Mouse (Mus musculus) heart, postnatal 36 days (tissue): ENCODE results near the gene Gm4981. TPM values are rescaled to one million over a fixed set of nuclear protein-coding genes. Genes with fewer than 3 reads are reported as not detected.
"Not testable (repeated sequence)": the region's sequence is repeated elsewhere in the genome, so short reads cannot be mapped to it uniquely, and the experiment has no call there.

Experiments used
- DNase-seq, 2 experiments: peaks; one replicate each; pipeline ENCODE4 v3.0.0; 2021 to 2022
- intact Hi-C: fragments of 180-260 bp; cut with DNase I; formaldehyde crosslinking; loops from one replicate; pipeline ENCODE4 v1.15.1; 2025
- total RNA-seq, 2 experiments: library from RNA; stranded (reverse); gene quantifications; 2 replicates each; pipeline ENCODE4 v1.2.3; 2021

Gm4981 gene
- total RNA-seq, 2 experiments from 2014 or later: not detected

GRCm38 (mm10) chr10:58223972-58224805 is 12.3 kb downstream of the Gm4981 start:
- DNase-seq: peak; percentile 57 to 63
- intact Hi-C loops: not testable (repeated sequence)

DNA sequence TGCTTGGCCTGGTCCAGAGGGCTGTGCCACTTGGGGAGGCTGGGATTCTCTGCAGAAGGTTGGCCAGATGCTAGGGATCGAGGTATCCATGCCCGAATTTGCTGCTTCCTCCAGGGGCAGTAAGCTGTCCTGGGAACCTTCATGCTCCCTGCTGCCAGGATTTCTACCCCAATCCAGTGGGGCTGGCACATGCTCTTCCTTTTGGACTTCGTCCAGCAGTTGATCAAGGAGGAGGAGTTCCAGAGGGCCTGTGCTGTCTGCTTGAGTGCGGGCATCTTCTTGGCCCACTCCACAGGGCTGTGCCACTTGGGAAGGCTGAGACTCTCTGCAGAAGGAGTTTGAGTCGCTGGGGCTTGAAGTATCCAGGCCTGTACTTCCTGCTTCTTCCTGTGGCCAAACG is 13.3 kb downstream of the Gm4981 start:
- DNase-seq, intact Hi-C loops: not testable (repeated sequence)

DNA sequence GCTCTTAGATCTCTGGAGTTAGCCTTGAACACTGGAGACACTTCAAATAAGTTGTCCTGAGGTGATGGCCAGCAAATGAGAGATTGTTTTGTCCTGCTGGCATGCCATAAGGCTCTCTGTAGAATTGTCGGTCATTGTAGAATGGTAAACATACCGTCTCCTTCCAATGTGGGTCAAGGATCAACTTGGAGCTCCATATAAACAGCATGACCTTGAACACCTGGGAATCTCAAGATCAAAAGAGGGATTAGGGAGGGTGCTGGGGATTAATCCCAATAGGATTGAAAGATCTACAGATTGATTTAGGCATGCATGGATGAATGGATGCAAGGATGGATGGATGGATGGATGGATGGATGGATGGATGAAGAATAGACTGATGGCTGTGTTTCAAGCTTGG is 14.9 kb downstream of the Gm4981 start:
- DNase-seq: peak in 1 of 2 experiments; percentile 46
- intact Hi-C loops: not testable (repeated sequence)

DNA sequence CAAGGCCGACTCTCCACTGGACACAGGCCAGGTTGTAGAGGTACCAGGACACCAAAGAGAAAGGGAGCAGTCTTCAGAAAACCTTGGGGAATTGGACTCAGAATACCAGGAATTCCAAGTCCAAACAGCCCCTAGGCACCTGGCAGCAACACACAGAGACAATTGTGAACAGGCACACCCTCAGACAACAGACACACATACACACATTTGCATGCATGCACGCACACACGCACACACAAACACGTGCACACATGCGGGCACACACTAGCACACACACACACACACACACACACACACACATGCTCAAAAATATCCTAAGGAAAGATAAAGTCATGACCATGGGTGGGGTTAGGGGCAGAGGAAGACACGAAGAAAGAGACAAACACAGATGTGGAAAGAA is 15.8 kb downstream of the Gm4981 start:
- no peak for DNase-seq
- intact Hi-C loops: no loop called here

GRCm38 (mm10) chr10:58217366-58217765 is 19.1 kb downstream of the Gm4981 start:
- intact Hi-C loops: no loop called here

GRCm38 (mm10) chr10:58215353-58215752 is 21.1 kb downstream of the Gm4981 start:
- intact Hi-C loops: no loop called here
- DNase-seq: no peak

More at GRCm38 (mm10) chr10:58217366-58217765, 19.1 kb downstream of the Gm4981 start:
- DNase-seq: no peak

GRCm38 (mm10) chr10:58214934-58215333 is 21.6 kb downstream of the Gm4981 start:
- no peak for DNase-seq
- intact Hi-C loops: no loop called here

DNA sequence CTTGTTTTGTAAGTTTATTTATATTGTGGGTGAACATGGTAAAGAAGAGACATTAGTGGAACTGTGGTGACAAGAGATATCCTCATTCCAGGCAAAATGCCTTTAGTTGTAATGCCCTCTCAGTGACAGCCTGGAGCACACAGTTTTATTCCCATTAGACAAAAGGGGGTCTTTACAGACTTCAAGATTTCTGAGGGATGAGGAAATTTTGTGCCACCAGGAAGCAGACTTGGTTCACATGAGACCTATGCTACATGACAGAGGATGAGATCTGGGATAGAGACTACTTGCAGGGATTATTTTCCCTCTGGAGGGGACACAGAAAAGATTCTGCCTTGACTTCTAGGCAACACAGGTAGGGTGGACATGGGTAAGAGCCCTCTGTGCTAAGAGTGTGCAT is 22.0 kb downstream of the Gm4981 start:
- DNase-seq: no peak
- intact Hi-C loops: no loop called here

DNA sequence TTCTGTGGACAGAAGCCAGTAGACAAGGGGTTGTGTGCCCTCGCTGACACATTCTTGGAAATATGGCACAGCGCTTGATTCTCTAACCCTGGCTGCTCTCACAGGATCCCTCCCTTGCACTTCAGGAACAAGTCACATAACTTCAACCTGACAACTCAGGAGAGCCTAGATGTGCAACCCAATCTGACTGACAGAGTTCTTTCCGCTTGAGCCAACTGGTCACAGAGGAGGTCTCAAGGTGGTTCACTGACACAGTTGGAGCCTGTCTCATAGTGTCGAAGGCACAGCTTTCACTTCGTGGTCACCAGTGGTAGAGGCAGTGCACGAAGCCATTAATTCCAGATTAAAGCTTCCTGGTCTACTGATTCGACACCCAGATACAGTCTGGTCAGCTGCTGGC is 24.3 kb downstream of the Gm4981 start:
- intact Hi-C loops: no loop called here
- no peak for DNase-seq

DNA sequence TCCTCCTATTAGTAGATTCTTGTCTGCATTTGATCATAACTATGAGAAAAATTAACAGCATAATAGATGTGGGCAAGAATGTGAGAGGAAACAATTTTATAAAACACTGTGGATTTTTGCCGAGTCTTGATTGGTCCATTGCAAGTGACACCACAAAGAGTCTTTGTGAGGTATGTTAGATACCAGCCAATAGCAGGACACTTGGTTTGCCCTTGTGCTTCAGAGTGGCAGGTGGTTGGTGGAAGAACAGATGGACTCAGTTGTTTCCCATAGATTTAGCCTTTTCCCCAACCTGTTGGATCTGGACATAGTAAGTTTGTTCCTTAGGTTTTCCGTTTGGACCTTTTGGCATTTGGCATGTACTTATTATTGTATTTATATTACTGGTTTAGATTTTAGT is 25.3 kb downstream of the Gm4981 start:
- DNase-seq: no peak
- intact Hi-C loops: no loop called here

- intact Hi-C loops: no loop called here
- no peak for DNase-seq
These were observed 26.0 kb downstream of the Gm4981 start for GRCm38 (mm10) chr10:58210514-58210913.

GRCm38 (mm10) chr10:58209710-58210467 is 26.6 kb downstream of the Gm4981 start:
- DNase-seq: no peak
- intact Hi-C loops: no loop called here

DNA sequence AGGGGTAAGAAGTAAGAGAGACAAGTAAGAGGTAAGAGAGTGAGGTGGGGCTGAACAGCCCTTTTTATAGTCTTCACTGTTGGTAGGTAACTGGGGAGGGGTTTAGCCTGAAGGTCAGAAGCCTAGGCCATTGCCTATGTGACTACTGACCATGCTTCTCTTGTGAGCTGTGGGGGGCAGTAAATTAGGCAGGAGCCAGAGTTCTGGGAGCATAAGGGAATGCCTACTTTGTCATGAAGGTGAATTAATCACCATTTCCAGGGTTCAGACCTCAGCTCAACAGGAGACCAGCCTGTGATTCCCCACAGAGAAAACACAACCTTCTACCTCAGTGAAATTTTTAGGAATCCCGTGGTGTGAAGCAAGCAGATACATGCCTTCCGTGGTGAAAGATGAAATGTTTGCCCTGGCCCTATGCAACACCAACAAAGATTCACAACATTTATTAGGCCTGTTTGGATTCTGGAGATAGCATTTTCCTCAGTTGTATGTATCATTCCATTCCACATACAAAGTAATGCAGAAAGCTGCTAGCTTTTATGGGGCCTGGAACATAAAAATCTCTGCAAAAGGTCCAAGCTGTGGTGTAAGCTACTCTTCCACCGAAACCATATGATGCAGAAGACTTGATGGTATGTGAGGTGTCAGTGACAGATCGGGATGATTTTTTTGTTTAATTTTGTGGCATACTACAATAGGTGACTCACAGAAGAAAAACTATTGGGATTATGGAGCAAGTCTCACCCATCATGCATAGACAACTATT is 29.7 kb downstream of the Gm4981 start:
- no peak for DNase-seq
- intact Hi-C loops: no loop called here

GRCm38 (mm10) chr10:58205986-58206385 is 30.5 kb downstream of the Gm4981 start:
- intact Hi-C loops: no loop called here
- DNase-seq: no peak

Other genes starting within 250 kb of the Gm4981 start
- gene AW822073, start 11.8 kb downstream of the Gm4981 start, total RNA-seq: not detected
- not detected for gene Duxf3, start 4.0 kb downstream of the Gm4981 start, total RNA-seq
- gene Gcc2, start 18.8 kb upstream of the Gm4981 start, total RNA-seq: 10 to 100 TPM; 27.9 to 34.5 TPM
- 100 to 1,000 TPM; 159 to 186 TPM for gene Lims1, start 86.8 kb upstream of the Gm4981 start, total RNA-seq
- gene Ranbp2, start 210.2 kb upstream of the Gm4981 start, total RNA-seq: 10 to 100 TPM; 45.1 to 54.4 TPM